Mouse (Mus musculus) NIH3T3 (cell line): ENCODE measurements around the gene Pawr.

Source experiments
- DNase-seq: peaks from one replicate; pipeline ENCODE4 v3.0.0-alpha.2; 2012; ENCODE audit warnings: low read depth

Pawr gene

DNA sequence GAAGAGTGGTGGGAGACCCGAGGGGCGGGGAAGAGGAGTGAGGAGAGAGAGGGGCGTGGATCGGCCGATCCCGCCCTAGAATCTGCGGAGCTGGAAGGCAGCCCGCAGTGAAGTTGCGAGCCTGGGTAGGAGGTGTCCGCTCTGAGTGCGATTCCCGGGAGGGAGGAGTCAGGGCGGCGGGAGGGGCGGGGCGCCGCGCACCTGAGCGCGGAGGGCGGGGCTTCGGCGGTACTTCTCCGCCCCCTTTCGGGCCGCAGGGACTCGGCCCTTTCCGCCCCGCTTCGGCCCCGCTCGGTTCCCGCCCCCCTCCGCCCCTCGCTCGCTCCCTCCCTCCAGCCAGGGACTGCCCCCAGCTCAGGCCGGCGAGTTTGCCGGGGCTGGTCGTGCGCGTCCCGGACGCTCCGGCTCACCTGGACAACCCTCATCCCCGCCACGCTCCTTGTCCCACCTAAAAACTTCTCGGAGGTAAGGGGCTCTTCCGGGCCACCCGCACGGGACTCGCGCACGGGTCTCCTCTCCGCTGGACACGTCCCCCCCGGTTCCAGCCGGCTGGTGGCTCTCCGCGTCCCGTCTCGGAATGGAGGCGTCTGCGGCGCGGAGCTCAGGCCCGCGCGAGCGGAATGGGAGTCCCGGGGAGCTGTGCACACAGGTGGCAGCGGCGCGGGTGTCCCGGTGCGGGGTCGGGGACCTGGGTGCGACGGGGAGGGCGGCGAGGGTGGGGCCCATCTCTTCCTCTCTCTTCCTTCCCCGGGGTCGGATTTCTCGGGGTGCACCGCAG, at the start of gene Pawr:
Gene Pawr (plus strand): TSS at position 338 of the 778 bp plus-strand sequence.
- DNase-seq: peak; percentile 87

DNA sequence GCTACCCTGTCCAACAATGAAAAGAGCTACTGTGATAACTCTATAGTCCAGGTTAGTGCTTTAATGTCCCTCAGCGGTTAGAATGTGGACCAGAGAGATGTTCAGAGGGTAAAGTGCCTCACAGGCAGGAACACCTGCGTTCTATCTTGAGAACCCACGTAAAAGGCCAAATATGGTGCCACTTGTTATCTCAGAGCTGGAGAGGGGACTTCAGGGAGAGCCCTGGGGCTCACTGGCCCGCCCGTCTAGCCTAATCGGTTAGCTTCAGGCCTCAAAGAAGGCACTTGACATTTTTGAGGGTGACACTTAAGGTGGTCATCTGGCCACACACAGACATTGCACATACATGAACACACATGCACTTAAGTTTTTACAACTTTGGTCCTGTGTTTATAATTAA, 49.6 kb upstream of the Pawr start:
- no peak for DNase-seq

DNA sequence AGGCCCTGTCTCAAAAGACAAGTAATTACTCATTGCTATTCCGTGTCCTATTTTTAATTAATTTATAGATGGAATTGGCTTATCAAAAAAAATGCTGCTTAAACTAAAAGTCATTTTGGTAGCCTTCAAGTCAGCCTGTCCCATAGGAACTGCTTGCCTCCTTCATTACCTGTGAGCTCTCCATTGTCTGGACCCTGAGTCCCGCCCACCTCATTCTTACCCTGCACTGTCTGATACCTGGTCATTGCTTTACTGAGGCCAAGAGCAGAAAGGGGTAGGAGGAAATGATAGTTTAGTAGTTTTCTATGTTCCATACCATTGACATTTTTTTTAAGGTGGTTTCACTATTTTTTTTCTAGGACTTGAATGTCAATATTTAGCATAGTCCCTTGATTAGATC, 48.5 kb upstream of the Pawr start:
- DNase-seq: no peak

DNA sequence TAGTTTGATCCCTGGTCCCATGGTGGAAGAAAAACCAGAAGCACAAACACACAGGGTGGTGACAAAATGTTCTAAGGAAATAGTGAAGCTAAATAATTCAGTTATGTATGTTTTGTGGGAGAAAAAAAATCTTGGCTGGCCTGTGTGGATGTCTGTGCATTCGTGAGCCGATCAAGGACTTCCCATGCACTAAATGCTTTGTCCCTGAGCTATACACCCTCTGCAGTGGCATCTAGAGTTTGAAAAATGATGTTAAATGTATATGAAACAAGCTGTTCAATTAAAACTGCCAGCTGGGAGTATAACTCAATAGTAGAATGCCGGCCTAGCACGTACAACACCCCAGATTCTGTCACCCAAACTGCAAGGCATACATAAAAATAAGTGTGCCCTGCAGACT, 48.1 kb upstream of the Pawr start:
- DNase-seq: no peak

DNA sequence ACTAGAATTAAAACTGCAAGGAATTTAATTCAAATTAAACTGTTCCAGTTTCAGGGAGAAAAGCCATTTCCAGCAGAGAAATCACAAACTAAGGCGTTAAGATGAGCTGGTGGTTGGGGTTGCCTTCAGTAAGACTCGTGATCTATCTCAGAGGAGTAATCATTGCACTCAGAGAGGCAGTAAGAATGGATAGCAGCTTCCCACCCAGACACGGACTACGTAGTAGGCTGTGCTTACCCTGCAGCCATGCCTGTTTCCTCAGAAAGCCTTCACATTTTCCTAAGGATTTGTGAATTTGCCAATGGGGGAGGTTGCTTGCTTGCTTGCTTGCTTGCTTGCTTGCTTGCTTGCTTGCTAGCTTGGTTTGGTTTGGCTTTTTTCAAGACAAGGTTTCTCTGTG, 47.5 kb upstream of the Pawr start:
- DNase-seq: no peak

DNA sequence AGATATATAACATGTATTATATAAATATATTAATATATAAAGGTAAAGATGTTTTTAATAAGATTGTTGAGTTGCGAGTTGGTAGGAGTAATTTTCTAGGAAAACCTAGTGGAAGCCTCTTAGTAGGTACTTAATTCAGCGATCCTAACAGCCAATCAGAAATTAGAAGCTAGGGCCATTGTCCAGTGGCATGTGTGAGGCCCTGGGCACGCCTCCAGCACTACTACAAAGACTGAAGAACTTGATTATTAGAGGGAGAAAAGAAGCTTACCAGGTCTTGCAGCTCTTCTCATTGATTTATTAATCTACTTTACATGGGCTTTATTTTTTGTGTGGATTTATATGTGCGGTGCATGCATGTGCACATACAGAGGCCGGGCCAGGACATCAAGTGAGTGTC, 46.9 kb upstream of the Pawr start:
- DNase-seq: no peak

DNA sequence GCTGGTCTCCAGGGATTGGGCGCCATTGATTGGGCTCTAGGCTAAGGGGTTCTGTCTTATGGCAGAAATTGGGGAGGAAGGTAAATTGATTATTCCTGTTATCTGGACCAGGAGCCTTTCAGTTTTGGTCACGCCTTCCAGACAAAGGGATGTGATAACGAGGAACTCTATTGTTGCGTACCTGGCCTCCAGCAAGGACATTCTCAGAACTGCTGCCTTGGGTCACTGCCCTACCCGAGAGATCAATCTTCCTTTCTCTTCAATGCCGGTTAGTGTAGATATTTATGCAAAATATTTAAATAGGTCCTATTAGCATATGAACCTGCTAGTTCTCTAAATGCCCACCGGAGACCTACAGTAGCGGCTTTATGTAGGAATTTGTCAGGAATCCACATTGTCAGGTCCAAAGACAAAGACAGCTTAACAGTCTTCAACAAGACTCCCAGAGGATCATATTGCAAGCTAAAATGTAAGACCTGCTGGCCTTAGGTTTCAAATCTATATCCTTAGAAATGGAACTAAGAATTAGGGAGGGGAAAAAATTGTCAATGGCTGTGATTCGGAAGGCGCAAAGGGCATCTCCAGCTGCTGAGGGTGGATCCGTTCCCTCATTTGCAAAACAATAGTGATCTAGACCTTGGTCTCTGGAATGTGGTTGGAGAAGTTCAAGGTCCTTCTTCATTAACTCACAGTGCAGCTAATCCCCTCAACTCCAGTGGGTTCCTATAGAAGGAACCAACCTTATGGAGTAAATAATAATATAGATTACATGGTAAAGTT, 45.1 kb upstream of the Pawr start:
- DNase-seq: no peak

DNA sequence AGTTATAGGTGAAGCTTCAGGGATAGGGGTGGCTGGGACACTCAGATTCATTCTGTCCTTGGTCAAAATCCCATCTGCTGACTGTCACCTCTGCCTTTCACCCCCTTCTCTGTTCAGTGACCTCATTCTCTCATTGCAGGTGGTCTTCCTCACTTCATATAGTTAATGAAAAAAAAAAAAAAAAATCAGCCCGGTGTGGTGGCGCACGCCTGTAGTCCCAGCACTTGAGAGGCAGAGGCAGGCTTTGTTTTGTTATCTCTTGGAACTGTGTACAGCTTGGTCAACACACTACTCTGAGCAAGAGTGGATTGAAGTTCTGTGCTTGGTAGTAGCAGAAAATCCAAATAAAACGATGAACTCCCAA, 44.5 kb upstream of the Pawr start:
- DNase-seq: no peak

DNA sequence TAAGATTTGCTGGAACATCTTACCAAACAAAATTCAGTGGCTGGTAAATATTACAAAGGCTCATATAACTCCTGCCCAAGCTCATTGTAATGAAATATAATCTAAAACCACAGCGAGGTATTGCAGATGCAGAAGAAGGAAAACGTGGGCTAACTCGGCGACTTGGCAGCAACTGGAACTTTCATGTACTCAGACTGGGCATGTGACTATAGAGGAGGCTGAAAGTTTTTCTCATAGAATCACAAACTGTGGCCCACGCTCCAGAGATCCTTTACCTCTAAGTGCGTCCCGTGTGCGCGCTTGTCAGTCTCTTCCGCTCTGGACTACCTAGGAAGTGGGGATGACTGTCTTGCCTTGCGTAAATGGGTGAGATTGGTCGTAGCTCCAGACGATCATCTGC, 41.9 kb upstream of the Pawr start:
- DNase-seq: no peak

DNA sequence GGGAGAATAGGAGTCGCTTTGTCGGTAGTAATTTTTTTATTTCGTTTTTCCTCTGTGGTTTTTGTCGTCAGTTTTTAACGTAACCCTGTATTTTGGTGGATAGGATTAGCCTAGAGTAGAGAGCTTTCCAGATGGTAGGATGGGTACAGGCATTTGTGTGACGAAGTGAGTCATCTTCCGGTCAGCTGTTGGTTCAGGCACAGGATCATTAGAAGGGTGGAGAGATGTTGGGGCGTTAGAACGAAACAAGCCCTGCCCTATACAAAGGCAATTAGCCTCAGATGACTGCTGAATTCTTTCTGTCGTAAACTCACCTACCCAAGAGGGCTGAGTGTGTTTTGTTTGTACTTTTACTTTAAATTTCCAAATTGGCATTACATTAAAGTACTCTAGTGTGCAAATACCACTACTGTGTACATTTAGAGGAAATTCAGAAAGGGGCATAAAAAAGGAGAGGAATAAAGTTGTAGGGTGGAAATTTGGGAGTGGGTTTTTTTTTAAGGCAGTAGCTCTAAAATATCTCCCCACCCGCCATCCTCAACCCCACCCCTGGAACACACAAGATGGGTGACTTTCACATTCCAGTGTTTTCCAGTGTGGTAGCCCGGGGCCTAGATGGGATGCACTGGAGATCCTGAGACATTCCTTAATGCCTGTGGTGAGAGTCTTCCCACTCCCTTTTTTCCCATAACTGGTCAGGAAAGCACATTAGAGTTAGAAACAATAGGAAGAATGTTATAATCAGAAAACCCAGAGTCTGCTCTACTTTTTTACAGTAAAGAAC, 40.0 kb upstream of the Pawr start:
- DNase-seq: no peak

DNA sequence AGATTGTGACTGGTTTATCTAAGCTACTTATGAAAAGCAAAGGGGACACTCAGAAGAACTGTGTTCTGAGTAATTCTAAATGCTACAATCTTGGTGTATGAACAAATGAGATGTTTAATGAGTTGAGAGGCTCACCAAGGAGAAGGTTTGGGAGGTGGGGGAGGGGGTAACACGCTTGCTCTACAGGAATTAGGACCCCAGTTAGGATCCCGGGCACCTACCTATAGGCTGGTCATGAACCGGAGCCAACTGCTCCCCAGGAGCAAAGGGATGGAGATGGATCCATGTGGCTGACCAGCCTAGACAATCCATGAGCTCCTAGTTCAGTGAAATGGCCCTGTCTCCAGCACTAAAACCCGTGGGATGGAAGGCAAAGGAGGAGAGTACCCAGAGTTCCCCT, 39.3 kb upstream of the Pawr start:
- DNase-seq: no peak

DNA sequence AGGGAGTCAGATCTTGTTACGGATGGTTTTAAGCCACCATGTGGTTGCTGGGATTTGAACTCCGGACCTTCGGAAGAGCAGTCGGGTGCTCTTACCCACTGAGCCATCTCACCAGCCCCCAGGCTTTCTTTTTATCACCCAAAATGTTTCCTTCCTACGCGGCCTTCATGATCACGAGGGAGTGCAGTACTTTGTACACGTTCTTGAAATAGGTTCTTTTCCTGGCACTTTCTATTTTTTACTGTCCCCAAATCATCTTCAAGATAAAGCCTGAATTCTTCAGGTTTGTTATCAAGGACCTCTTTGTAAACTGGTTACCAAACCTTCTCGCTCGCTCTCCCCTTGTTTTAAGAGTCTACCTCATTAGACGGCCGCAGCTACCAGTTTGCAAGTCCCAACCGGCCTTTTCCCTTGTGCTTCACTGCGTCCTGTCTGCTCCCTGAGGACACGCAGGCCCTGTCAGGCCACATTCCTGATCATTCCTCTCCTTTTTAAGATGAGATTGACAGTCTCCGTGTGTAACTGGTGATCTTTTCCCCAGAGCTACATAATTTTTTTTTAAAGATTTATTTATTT, 38.2 kb upstream of the Pawr start:
- no peak for DNase-seq

DNA sequence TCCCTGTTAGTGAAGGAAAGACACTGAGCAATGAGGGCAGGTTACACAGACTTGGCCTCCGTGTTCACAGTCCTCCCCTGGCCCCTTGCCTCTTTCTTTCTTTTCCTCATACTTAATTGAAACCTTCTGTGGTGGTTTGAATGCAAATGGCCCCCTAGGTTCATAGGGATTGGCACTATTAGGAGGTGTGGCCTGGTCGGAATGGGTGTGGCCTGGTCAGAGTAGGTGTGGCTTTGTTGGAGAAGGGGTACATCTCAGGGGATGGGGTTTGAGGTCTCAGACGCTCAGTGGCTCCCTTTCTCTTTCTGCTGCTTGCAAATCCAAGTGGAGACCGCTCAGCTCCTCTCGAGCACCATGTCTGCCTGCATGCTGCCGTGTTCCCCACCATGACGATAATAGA, 37.2 kb upstream of the Pawr start:
- DNase-seq: peak; percentile 40

DNA sequence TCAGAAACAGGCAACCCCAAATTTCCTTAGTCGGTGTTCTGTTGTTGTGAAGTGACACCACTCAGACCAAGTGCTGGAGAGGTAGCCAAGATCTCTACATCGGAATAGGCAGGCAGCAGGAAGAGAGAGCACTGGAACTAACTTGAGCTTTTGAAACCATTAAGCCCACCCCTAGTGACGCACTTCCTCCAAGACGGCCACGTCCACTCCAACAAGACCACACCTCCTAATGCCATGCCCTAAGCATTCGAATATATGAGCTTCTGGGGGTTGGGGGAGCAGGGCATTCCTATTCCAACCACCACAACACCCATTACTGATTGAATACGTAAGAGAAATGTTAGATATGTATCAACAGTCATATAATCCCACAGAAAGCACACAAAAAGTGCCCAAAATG, 35.5 kb upstream of the Pawr start:
- no peak for DNase-seq

DNA sequence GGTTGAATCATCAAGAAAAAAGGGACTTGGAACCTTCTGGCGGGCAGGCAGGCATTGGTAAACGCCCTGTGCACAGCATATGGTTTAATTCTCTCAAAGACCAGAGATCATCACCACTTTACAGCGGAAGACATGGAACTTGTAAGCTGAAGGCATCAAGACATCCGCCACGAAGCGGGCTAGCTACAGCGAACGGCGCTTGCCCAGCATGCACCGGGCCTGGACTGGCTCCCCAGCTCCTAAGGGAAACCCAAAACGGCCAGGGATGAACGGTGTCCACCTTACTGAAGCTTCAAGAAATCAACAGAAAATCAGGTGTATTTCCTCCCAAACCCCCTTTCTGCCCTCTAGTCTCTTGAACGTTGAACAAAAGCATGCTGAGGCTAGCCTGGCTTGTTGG, 33.7 kb upstream of the Pawr start:
- no peak for DNase-seq

DNA sequence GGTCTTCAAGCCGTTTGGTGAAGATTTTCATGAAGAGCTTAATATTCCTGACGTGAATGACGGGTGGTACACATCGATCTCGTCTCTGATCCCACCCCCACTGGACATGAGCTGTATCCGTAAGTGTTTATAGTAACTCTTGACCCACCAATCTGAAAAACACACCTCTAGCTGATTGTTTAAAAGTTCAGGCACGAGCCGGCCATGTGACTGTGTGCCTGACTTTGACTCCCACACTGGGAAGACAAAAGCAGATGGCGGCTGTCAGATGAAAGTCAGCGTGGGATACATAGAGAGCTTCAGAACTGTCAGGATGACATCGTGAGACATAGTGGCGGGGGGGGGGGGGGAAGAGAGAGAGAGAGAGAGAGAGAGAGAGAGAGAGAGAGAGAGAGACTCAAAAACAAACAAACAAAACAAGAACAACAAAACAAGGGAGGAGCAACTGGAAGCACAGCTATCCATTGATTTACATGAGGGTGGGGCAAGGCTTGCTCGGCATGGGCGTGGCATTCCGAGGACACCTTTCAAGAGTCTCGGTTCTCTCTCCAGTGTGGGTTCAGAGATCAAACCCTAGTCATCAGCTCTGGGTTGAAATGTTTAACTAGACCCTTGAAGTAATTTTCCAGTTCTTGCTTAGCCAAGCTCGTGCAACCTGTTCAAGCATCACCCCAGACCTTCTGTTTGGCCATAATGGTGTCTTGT, 32.9 kb upstream of the Pawr start:
- DNase-seq: no peak

DNA sequence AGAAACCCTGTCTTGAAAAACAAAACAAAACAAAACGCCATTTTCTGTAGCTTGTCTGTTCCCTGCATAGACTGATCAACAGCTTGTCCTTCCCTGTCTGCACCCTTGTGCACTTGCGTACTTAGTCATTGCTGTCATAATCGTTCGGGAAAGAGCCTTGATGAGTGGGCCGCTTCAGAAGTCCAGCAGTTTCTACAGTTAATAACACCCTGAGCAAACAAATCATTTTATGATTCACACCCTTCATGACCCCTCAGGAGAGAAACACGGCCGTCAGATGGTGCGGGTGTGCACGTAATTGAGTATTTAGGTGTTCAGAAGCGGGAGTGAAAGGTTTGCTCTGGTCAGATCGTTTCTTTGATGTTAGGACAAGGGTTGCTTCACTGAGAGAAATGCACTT, 32.1 kb upstream of the Pawr start:
- DNase-seq: no peak

DNA sequence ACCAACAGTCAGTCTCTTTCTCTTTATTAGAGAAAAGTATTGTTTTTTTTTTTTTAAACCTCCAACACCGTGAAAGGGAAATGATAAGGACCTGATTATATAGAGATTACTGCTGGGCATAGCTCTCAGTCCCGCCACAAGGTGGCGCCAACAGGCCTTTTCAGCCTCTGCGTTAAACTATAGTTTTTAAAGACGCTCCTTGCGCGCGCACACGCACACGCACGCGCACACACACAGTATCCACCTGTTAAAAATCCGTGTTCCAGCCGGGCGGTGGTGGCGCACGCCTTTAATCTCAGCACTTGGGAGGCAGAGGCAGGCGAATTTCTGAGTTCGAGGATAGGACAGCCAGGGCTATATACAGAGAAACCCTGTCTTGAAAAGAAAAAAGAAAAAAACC, 31.1 kb upstream of the Pawr start:
- DNase-seq: peak; percentile 93

DNA sequence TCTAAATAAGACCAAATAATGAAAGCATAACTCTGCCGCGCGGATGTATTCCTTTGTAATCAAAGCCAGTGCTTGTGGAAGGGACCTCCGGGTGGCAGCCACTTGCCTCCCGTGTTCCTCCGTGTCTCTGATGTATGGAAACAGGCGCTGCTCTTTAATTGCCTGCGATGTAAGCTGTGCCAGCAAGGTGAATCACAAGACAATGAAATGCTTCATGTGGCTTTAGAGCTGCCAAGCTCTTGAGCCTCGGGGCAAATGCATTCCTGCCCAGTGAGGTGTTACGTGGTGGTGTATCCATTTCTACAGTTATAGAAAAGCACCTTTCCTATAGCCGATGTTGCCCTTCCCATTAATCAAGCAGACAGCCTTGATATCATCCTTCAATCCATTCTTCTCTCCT, 24.1 kb upstream of the Pawr start:
- DNase-seq: peak; percentile 62

DNA sequence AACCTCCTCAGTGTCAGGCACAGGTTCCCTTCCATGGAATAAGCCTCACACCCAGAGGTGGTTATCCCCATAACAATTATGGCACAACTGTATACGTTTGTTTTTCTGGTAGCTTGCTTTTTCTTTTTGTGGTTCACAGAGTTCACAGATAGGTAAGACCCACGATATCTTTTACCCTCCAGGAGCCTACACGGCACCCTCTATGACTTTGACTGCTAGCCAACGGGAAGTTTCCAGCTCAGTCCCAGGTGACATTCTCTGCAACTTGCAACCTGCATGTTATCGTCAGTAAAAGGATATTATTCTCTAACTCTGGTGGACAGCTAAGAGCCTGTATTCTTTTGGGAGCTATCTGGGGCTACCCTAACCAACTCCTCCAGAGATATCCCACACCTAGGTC, 21.7 kb upstream of the Pawr start:
- no peak for DNase-seq

DNA sequence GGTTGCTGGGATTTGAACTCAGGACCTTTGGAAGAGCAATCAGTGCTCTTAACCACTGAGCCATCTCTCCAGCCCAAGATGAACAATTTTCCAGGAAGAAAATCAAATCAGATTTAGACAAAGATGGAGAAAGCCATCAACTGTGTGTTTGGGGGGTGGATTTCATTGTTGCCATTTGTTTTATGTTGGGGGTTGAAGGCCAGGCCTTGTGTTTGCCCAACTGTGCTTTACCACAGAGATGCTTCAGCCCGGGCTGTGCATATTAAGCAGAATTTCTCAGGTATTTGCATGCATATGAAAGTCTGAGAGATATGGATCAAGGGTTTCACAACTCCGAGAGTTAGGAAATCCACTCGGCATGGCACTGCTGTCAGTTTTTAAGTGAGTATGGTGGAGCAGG, 20.5 kb upstream of the Pawr start:
- no peak for DNase-seq

DNA sequence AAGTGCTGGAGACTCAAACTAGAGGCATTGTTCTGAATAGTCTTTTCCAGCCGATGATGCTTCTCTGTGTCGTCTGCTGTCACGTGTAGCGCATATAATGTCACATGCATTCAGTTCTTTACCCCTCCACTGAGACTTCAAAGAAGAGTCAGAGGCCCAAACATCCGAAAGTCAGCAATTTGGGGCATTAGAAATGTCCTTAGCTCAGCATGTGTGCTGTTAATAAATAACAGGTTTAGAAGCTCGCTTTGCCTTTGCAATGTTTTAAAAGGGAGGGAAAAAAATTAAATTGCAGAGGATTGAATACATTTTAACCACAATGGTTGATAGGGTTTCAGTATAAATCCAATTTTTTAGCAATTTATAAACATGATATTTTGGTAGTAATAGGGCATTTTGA, 18.1 kb upstream of the Pawr start:
- DNase-seq: no peak
